Mouse (Mus musculus) neural tube, embryonic 13.5 days (tissue): ENCODE results near the gene Tcaf2. TPM values are rescaled to one million over a fixed set of nuclear protein-coding genes. Genes with fewer than 3 reads are reported as not detected.

Experiments
- ATAC-seq: fragments of 200-750 bp; cut with Nextera tagmentation; 2 replicates; pipeline ENCODE4 v1.8.0; 2017; ENCODE audit warnings: low read depth, mild to moderate bottlenecking, moderate TSS enrichment, moderate library complexity
- H3K27ac ChIP-seq: fragments of 300-500 bp; sonication (generic); replicated peaks from 2 replicates; pipeline ENCODE4 v1.5.1; 2015; ENCODE audit warnings: moderate library complexity, mild to moderate bottlenecking, inconsistent platforms
- H3K27me3 ChIP-seq: fragments of 300-500 bp; sonication (generic); 2 replicates; pipeline ENCODE4 v1.6.1; 2015; ENCODE audit warnings: mild to moderate bottlenecking, inconsistent platforms
- H3K36me3 ChIP-seq: fragments of 300-500 bp; sonication (generic); 2 replicates; pipeline ENCODE4 v1.6.1; 2015; ENCODE audit warnings: mild to moderate bottlenecking, inconsistent platforms
- H3K4me1 ChIP-seq: fragments of 300-500 bp; sonication (generic); replicated peaks from 2 replicates; pipeline ENCODE4 v1.6.1; 2015; ENCODE audit warnings: inconsistent platforms
- H3K4me2 ChIP-seq: fragments of 300-500 bp; sonication (generic); 2 replicates; pipeline ENCODE4 v1.6.1; 2015; ENCODE audit warnings: inconsistent platforms, mild to moderate bottlenecking, moderate library complexity
- H3K4me3 ChIP-seq: fragments of 300-500 bp; sonication (generic); 2 replicates; pipeline ENCODE4 v1.5.1; 2015; ENCODE audit warnings: mild to moderate bottlenecking, inconsistent platforms
- H3K9ac ChIP-seq: fragments of 300-500 bp; sonication (generic); 2 replicates; pipeline ENCODE4 v1.6.1; 2015; ENCODE audit warnings: moderate library complexity, mild to moderate bottlenecking, inconsistent platforms
- H3K9me3 ChIP-seq: fragments of 300-500 bp; sonication (generic); 2 replicates; pipeline ENCODE4 v1.6.1; 2016; ENCODE audit warnings: inconsistent platforms
- WGBS: fragments of 180-500 bp; shearing (Covaris S2); methylation state at CpG from one replicate; pipeline ENCODE4 v1.1.7; 2015; 5-methylcytosine and 5-hydroxymethylcytosine counted together
- polyA plus RNA-seq: library from polyadenylated mRNA; unstranded; fragments of >200 nt; fragmentation: Nextera tagmentation; extraction: Ambion mirVana; gene quantifications from 2 replicates; pipeline ENCODE4 v1.2.1, GENCODE M21; 2015

The Tcaf2 gene
- polyA plus RNA-seq, result 2.6 and 3.0 TPM in 2 replicates

DNA sequence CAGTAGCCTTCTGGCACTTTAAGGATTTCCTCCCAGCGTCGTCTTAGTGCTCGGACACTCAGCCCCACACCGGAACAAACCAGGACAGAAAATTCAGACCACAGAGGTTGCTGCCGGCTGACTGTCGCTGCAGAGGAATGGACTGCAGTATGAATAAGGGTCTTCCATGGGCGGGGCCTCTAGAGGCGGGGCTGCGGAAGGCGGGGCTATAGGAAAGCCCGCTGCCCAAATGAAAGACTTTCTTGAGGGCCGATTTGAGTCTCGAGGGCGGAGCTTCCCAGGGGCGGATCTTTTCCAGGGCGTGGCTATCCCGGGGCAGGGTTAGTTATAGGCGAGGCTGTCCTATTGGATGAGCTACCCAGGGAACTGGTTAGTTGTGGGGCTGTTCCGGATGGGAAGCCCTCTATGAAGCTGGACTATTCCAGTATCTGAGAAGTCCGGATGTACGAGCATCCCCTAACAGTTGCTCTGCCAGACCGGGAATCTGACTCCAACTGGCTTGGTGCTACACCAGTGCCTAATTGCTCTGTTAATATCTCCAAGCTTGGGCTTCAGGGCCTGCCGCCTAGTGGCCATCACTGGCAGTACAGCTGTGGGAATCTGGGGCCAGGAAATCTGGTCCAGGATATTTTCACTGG, at the start of gene Tcaf2:
TSS of gene Tcaf2 (minus strand) at position 343 of the 638 bp plus-strand sequence.
- Histone ChIP-seq H3K4me2 (peak within 1 kb of the TSS; percentile 62), H3K4me1 (no peaks in the 10 kb centered on the region), H3K36me3 (no peaks in the 10 kb centered on the region), H3K9ac (peak within 1 kb of the TSS; percentile 34; the same call in 1 of the 2 replicates), H3K27ac (no peak within 1 kb of the TSS), H3K27me3 (no peaks in the 10 kb centered on the region), H3K9me3 (no peaks in the 10 kb centered on the region), H3K4me3 (peak within 1 kb of the TSS; percentile 39)
- WGBS, result under 1% methylated on average over 23 of the region's 23 CpGs
- peak; percentile 97 for ATAC-seq

DNA sequence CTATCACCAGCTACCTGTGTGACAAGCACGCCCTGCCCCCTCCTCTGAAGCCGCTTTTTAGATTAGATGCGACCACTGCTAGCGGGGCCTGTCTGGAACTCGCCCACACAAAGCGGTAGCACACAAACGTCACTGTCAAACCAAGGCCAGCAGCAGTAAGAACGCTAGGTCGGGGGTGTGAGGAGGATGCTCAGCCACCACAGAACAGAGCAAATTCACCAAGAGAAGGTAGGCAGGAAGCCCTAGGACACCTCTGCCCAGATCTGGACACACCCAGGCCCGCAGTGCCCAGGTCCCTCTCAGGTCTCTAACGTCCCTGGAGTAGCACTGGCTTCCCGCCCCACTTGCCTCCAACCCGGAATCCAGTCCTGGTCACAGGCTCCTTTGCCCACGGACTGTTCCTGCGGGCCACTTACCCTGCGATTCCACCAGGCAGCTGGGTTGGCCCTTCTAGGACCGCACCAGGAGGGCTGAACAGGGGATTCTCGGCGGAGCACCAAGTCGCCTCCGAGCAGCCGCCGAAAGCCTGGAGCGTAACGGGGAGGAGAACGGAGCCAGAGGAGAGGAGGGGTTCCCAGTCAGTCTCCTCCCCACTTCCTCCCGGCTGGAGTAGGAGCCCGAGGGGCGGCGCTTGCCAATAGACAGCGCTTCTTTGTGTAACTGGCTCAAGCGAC, 47.6 kb upstream of the Tcaf2 start:
- peak; percentile 95 for ATAC-seq
- peaks cover 24% of the 10 kb centered on the region for H3K36me3 ChIP-seq
- H3K4me3 ChIP-seq, result peak overlapping the region; percentile 76
- no peaks in the 10 kb centered on the region for H3K27me3 ChIP-seq
- under 1% methylated on average over 32 of the region's 32 CpGs for WGBS
- H3K9me3 ChIP-seq, result no peaks in the 10 kb centered on the region
- peaks cover 35% of the 10 kb centered on the region for H3K4me1 ChIP-seq
- peak overlapping the region; percentile 70 for H3K4me2 ChIP-seq
- H3K9ac ChIP-seq, result peak overlapping the region; percentile 97
- H3K27ac ChIP-seq, result peak overlapping the region; percentile 99

DNA sequence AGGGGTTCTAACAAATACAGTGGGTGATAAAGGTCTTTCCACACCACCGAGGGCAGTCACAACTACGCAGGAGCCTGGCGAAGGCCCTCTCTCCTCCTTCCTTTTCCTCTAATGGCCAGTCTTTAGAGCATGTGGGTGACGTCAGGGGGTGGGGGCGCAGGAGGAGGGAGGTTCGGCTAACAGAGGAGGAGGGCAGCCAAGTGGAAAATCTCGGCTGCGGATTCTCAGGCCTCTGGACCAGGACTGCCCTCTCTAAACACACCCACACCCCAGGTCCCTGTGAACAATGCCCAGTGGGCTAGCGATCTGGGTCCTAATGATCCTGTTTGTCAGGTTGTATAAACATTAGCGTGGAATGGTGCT, 47.1 kb upstream of the Tcaf2 start:
- H3K27ac ChIP-seq, result peak overlapping the region; percentile 99
- no peaks in the 10 kb centered on the region for H3K27me3 ChIP-seq
- peak overlapping the region; percentile 76 for H3K4me3 ChIP-seq
- peak overlapping the region; percentile 97 for H3K9ac ChIP-seq
- H3K36me3 ChIP-seq, result peaks cover 26% of the 10 kb centered on the region
- ATAC-seq, result peak; percentile 90
- WGBS, result under 1% methylated on average over 10 of the region's 10 CpGs
- H3K4me2 ChIP-seq, result peak overlapping the region; percentile 70
- H3K4me1 ChIP-seq, result peaks cover 36% of the 10 kb centered on the region
- H3K9me3 ChIP-seq, result no peaks in the 10 kb centered on the region

DNA sequence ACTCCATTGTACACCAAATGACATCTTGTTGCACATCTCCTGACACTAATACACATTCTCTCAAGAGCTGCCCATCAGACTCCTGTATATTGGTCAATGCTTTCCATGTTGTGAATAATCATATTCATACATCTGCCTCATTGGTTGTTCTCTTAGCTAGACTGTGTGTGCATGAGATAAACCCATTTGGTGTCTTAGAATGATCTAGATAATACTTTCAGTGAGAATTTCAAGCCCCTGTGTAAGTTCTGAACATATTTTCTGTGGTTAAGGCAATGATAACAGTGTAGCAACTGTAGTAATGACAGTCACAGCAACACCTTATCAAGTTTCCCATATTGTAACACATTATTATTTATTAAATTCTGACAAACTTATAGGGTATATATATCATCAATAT, 44.7 kb upstream of the Tcaf2 start:
- Histone ChIP-seq H3K4me2 (no peak overlapping the region), H3K4me3 (no peak overlapping the region), H3K9me3 (no peaks in the 10 kb centered on the region), H3K4me1 (peaks cover 36% of the 10 kb centered on the region), H3K27me3 (no peaks in the 10 kb centered on the region), H3K9ac (no peak overlapping the region), H3K36me3 (peaks cover 38% of the 10 kb centered on the region), H3K27ac (no peak overlapping the region)
- no peak for ATAC-seq

DNA sequence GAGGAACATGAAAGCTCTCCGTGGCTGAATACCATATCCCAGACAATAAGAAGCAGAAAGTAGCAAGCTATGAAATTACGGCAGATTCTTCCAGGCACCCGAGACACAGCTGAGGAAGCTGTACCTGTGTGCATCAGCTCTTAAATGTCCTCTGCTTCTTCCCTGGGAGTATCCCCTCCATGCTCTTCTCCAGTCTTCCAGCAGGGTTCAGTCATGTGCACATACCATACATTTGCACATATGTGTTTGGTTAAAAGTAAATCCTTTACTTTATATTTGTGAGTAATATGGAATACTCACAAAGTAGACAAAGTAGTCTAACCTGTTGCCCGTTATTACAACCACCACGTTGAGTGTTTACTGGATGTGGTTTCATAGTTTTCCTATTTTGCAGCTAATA, 42.9 kb upstream of the Tcaf2 start:
- no peak overlapping the region for H3K4me3 ChIP-seq
- no peak overlapping the region for H3K27ac ChIP-seq
- H3K4me2 ChIP-seq, result no peak overlapping the region
- peaks cover 50% of the 10 kb centered on the region for H3K36me3 ChIP-seq
- H3K4me1 ChIP-seq, result peaks cover 26% of the 10 kb centered on the region
- no peak overlapping the region for H3K9ac ChIP-seq
- no peak for ATAC-seq
- no peaks in the 10 kb centered on the region for H3K27me3 ChIP-seq
- H3K9me3 ChIP-seq, result no peaks in the 10 kb centered on the region
- 88% methylated on average over 5 of the region's 5 CpGs for WGBS

DNA sequence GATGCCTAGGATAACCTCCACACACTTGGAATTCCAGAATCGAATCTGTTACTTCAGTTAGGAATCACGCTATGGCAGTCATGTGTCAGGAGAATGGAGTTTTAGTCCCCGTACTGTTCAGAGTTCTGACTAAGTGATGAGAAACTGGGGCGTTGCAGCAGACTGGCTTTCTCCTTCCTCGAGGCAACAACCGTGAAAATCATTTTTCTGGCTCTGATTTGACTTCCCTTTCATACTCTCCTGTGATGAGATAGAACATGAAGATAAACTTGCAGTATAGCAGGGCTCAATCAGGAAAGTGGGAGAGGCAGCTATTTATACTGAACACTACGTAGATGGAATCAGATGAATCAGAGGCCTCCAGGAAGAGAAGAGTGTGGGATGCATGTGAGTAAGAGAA, 35.0 kb upstream of the Tcaf2 start:
- Histone ChIP-seq H3K9me3 (no peaks in the 10 kb centered on the region), H3K27me3 (no peaks in the 10 kb centered on the region), H3K36me3 (peaks cover 81% of the 10 kb centered on the region), H3K4me1 (no peaks in the 10 kb centered on the region), H3K4me3 (no peak overlapping the region), H3K27ac (no peak overlapping the region), H3K4me2 (no peak overlapping the region), H3K9ac (no peak overlapping the region)
- ATAC-seq, result no peak
- 86% methylated on average over 7 of the region's 7 CpGs for WGBS

DNA sequence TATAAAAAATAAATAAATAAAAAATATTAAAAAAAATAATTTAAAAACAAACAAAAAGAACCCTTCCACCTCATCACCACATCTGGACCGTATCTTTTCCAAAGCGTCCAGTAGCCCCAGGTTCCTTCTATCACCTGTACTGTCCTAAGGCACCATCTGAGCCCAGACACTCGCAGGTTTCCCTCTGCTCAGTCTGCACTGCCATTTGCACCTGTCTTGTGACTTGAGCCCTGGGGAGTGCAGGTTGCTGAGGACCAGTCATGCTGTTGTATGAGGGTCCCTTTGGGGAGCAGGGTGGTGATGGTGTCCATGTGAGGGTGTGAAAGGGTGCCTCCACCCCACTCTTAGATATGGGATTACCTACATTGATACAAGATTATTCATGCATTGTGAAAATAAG, 31.0 kb upstream of the Tcaf2 start:
- no peak overlapping the region for H3K27ac ChIP-seq
- peaks cover 89% of the 10 kb centered on the region for H3K36me3 ChIP-seq
- H3K27me3 ChIP-seq, result no peaks in the 10 kb centered on the region
- H3K4me3 ChIP-seq, result no peak overlapping the region
- no peak overlapping the region for H3K4me2 ChIP-seq
- no peaks in the 10 kb centered on the region for H3K4me1 ChIP-seq
- H3K9me3 ChIP-seq, result no peaks in the 10 kb centered on the region
- no peak; the same call in 1 of the 2 replicates for ATAC-seq
- H3K9ac ChIP-seq, result no peak overlapping the region
- WGBS, result 92% methylated on average over 3 of the region's 3 CpGs

DNA sequence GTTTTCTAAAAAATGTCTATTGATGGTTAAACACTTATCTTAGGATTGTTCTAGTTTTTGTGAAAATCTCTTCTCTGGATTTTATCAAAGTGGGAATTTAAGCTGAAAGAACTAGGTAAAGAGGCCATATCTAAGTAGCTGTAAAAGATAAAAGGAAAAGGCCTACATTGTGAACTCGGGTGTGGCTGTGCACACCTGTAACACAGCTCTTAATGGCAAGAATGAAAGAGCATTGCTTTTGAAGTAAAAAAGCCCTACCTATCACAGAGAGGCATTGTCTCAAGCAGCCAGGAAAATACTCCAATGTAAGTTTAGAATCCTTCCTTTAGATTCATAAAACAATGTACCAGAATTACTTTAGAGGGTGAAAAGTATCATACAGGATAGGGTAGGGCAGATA, 26.7 kb upstream of the Tcaf2 start:
- peaks cover 64% of the 10 kb centered on the region for H3K36me3 ChIP-seq

DNA sequence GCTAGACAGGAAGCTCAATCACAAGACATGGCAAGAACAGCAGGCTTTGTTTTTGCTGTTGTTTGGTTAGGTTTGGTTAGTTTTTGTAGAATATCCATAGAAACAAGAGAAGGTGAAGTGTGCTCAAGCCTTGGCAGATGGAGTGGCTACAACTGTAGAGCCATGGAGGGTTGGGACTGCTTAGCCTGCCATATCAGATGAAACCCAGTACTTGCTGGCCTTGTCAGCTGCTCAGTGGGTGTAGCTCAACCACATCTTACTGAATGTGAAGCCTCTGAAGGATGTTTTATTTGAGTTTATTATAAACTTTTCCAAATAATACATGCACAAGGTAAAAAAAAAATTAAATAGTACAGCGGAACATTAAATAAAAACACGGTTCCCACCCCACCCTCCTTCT, 22.7 kb upstream of the Tcaf2 start:
- Histone ChIP-seq H3K9ac (no peak overlapping the region), H3K4me1 (no peaks in the 10 kb centered on the region), H3K4me3 (no peak overlapping the region), H3K27ac (no peak overlapping the region), H3K4me2 (no peak overlapping the region), H3K36me3 (peaks cover 24% of the 10 kb centered on the region), H3K27me3 (no peaks in the 10 kb centered on the region), H3K9me3 (no peaks in the 10 kb centered on the region)
- no peak for ATAC-seq
- 97% methylated on average over 2 of the region's 2 CpGs for WGBS

More for the DNA sequence above, 26.7 kb upstream of the Tcaf2 start:
- H3K4me1 ChIP-seq, result no peaks in the 10 kb centered on the region
- H3K4me2 ChIP-seq, result no peak overlapping the region
- no peak for ATAC-seq
- H3K9ac ChIP-seq, result no peak overlapping the region
- H3K4me3 ChIP-seq, result no peak overlapping the region
- no peaks in the 10 kb centered on the region for H3K27me3 ChIP-seq
- H3K27ac ChIP-seq, result no peak overlapping the region
- H3K9me3 ChIP-seq, result no peaks in the 10 kb centered on the region
- WGBS, result 91% methylated on average over 1 of the region's 1 CpGs

DNA sequence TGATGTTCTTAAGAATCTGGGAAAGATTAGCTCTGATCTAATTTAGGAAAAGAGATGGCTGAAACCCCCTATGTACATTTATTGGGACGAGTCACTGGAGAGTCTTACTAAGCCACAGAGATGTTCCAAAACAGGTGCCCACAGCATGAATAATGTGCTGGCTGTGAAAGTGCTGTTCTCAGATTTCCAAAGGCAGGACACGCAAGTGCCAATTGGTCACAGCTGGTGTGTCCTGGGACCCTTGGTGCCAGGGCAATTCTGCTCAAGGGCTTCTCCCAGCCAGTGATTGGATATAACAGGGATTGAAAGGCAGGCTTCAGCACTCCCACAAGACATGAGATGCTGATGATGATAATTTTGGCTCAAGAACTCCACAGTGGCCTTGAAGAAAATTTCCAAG, 16.7 kb upstream of the Tcaf2 start:
- 61% methylated on average over 2 of the region's 2 CpGs for WGBS
- no peak overlapping the region for H3K27ac ChIP-seq
- H3K9ac ChIP-seq, result no peak overlapping the region
- no peaks in the 10 kb centered on the region for H3K36me3 ChIP-seq
- no peak overlapping the region for H3K4me2 ChIP-seq
- H3K4me1 ChIP-seq, result no peaks in the 10 kb centered on the region
- no peaks in the 10 kb centered on the region for H3K9me3 ChIP-seq
- H3K27me3 ChIP-seq, result no peaks in the 10 kb centered on the region
- H3K4me3 ChIP-seq, result no peak overlapping the region
- ATAC-seq, result no peak

DNA sequence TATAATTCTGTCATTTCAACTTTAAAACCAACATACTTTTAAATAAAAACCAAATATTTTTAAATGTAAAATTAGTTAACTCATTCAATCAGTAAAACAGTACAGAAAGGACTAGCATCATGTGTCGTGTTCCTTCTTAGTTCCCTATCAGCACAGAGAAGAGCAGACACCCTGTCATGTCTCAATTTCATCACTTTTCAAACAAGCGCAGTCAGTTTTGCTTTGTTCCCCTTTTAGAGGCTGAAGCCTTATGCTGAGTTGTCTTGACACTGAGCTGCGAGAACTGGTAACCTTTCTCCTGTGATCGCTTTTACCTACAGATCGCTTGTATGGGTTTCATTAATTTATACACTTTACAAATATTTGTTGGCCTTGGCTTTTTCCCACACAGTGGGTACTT, 10.7 kb downstream of the Tcaf2 start:
- no peak for ATAC-seq
- Histone ChIP-seq H3K27ac (no peak overlapping the region), H3K9ac (no peak overlapping the region), H3K4me1 (no peaks in the 10 kb centered on the region), H3K4me3 (no peak overlapping the region), H3K36me3 (no peaks in the 10 kb centered on the region), H3K4me2 (no peak overlapping the region), H3K27me3 (no peaks in the 10 kb centered on the region), H3K9me3 (no peaks in the 10 kb centered on the region)
- WGBS, result 89% methylated on average over 5 of the region's 5 CpGs

DNA sequence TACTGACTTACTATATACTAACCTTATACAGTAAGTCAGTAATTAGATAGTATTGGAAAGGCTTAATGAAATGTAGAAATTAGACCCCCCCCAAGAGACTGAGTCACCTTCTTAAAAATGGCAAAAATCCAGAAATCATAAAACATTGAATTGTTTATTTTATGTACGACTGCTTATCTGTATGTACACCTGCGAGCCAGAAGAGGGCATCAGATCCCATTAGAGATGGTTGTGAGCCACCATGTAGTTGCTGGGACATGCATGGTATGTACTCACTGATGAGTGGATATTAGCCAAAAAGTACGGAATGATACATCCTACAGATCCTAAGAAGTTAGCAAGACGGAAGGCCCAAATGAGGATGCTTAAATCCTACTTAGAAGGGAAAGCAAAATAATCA, 13.7 kb downstream of the Tcaf2 start:
- H3K9me3 ChIP-seq, result no peaks in the 10 kb centered on the region
- ATAC-seq, result no peak
- H3K4me2 ChIP-seq, result no peak overlapping the region
- no peaks in the 10 kb centered on the region for H3K4me1 ChIP-seq
- WGBS, result 81% methylated on average over 4 of the region's 4 CpGs
- H3K9ac ChIP-seq, result no peak overlapping the region
- no peaks in the 10 kb centered on the region for H3K36me3 ChIP-seq
- no peak overlapping the region for H3K4me3 ChIP-seq
- H3K27me3 ChIP-seq, result no peaks in the 10 kb centered on the region
- H3K27ac ChIP-seq, result no peak overlapping the region

DNA sequence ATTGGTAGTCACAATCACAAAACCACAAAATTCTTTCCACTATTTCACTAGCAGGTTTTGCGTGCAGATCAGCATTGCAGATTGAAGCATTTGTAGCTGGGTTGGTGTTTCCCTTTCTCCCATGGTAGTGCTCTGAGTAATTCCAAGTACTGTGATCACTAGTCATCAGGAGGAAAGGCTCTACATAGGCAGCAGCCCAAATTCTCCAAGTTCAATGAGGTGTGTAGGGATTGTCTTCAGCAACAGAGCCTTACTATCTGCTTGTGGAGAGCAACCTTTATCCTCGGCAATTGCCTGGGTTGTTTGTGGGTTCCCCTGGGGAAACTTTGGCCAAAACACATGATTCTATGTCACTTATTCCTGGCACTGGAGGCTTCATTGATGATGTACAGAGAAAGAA, 28.1 kb downstream of the Tcaf2 start:
- H3K27me3 ChIP-seq, result no peaks in the 10 kb centered on the region
- ATAC-seq, result no peak

More for the DNA sequence above, 28.1 kb downstream of the Tcaf2 start:
- WGBS, result 75% methylated on average over 2 of the region's 2 CpGs
- Histone ChIP-seq H3K36me3 (no peaks in the 10 kb centered on the region), H3K9ac (no peak overlapping the region), H3K4me1 (no peaks in the 10 kb centered on the region), H3K27ac (no peak overlapping the region), H3K4me3 (no peak overlapping the region), H3K9me3 (no peaks in the 10 kb centered on the region), H3K4me2 (no peak overlapping the region)
